Mouse (Mus musculus) bone marrow, adult 2 months (tissue): ENCODE data around the gene Catsperz.

Experiments
- CTCF ChIP-seq: fragments of 200-500 bp; IDR thresholded peaks from 2 replicates; pipeline ENCODE4 v1.5.1; 2011; ENCODE audit warnings: low read length, control low read depth; ENCODE audit not compliant: control insufficient read depth, insufficient read depth
- POLR2A ChIP-seq: fragments of 200-500 bp; IDR thresholded peaks from 2 replicates; pipeline ENCODE4 v1.6.1; 2011; ENCODE audit warnings: low read depth, mild to moderate bottlenecking, control low read depth, low read length, borderline replicate concordance; ENCODE audit not compliant: control insufficient read depth

GRCm38 (mm10) chr19:6928080-6928479 lies 2.9 kb upstream of the Catsperz start:
- TF ChIP-seq CTCF (no peak), POLR2A (no peak)
